Mouse (Mus musculus): Measurements from ENCODE around the gene Rbpj.

- no peak for TF ChIP-seq CTCF (IDR thresholded peaks at IDR 0.05; ENCODE audit: insufficient read depth, low read depth, low read length)
- TF ChIP-seq POLR2A (IDR thresholded peaks at IDR 0.05; ENCODE audit: insufficient read depth, low read depth, low read length), result no peak
These were observed 60.1 kb downstream of the Rbpj start for GRCm38 (mm10) chr5:53526070-53526430.

All from olfactory bulb, adult 2 months (tissue).